In the genomic region with DNA sequence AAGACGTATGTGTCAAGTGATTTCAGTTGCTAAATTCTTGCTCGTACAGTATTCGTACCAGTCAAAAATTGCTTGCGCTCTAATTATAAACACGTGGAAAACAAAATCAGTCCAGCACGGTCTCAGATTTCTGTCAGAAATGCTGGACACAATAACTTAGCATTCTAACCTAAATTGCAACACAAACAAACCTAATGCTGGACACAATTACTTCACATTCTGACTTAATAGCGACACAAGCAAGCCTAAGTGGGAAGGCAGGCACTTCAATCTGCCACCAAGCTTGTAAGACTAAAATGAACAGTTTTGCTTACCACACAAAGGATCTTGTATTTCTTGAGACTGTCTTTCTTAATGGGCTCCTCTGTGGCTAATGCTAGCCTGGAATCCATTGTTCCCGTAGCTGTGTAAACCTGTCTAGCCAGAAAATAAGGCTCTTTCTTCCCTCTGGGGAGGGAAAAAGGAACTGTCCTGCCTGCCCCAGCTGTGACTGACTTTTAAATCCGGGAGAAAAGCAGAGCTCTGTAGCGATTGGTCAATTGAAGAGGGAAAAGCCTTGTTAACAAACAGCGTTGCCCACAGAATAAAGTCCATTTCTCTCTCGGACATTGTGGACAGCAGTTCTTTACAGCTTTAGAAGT, we compare ENCODE assay signal across 9 mouse cellular contexts. TPM values are rescaled to one million over a fixed set of nuclear protein-coding genes. Genes with fewer than 3 reads are reported as not detected.
DNase-seq lines count a peak whose midpoint lies in the region; ATAC-seq lines count a peak whose summit lies in the region.
"Had no signal": no experiment of that assay in that cellular context is flagged by ENCODE, and none has a peak within 500 bp of the region (broad histone marks: within the 10 kb centered on the region; RNA-seq: fewer than 3 reads in every experiment).

No protein-coding gene starts in this region.

- DNase-seq in lung, postnatal 14 days: no peak
- DNase-seq in limb, embryonic 11.5 days (ENCODE audit: low spot score): peak; percentile 40
- DNase-seq in retina, postnatal 1 day: peak; percentile 50
- no peak for DNase-seq in spleen, postnatal 10 days (ENCODE audit: low spot score in 2 of 2)
- DNase-seq in layer of hippocampus, adult 11-12 months (ENCODE audit: low spot score): no peak

- ATAC-seq in lung, embryonic 15.5 days (ENCODE audit: borderline replicate concordance, extremely low read depth, low FRiP score, low TSS enrichment): no peak; the same call in 1 of the 2 replicates
- ATAC-seq in heart, embryonic 16.5 days (replicated peaks; ENCODE audit: extremely low read depth, insufficient read depth, low FRiP score): no peak; the same call in 1 of the 2 replicates
- no peak; the same call in 1 of the 2 replicates for ATAC-seq in limb, embryonic 11.5 days (ENCODE audit: insufficient number of reproducible peaks, low FRiP score, low TSS enrichment, low read depth)
- ATAC-seq in monocyte, adult 5-6 weeks (replicated peaks; ENCODE audit: insufficient number of reproducible peaks, low FRiP score, low TSS enrichment, poor library complexity, severe bottlenecking): no peak

- H3K4me2 ChIP-seq in lung, embryonic 15.5 days: peak overlapping the region; percentile 48
- H3K4me2 ChIP-seq in heart, embryonic 16.5 days (ENCODE audit: low read depth, low read length): peak overlapping the region; percentile 56
- peak overlapping the region; percentile 34 for H3K4me2 ChIP-seq in limb, embryonic 11.5 days (ENCODE audit: low read depth, severe bottlenecking)

- WGBS in lung, embryonic 15.5 days: 10% methylated on average over 12 of the region's 12 CpGs
- 22% methylated on average over 12 of the region's 12 CpGs for WGBS in heart, embryonic 16.5 days
- 24% methylated on average over 12 of the region's 12 CpGs for WGBS in limb, embryonic 11.5 days

- no peaks in the 10 kb centered on the region for H3K36me3 ChIP-seq in lung, embryonic 15.5 days
- H3K36me3 ChIP-seq in heart, embryonic 16.5 days (ENCODE audit: control insufficient read depth, insufficient read depth): no peaks in the 10 kb centered on the region
- no peaks in the 10 kb centered on the region for H3K36me3 ChIP-seq in limb, embryonic 11.5 days (ENCODE audit: control insufficient read depth, insufficient read depth, low read length)

- peaks cover 16% of the 10 kb centered on the region for H3K4me1 ChIP-seq in lung, embryonic 15.5 days
- H3K4me1 ChIP-seq in heart, embryonic 16.5 days (ENCODE audit: control insufficient read depth, insufficient read depth, low read length): peaks cover 3% of the 10 kb centered on the region
- peaks cover 7% of the 10 kb centered on the region for H3K4me1 ChIP-seq in limb, embryonic 11.5 days (ENCODE audit: control insufficient read depth, insufficient read depth, low read length)
- H3K4me1 ChIP-seq: megakaryocyte, embryonic 14.5 days had no signal

- H3K27me3 ChIP-seq in lung, embryonic 15.5 days: no peaks in the 10 kb centered on the region
- no peaks in the 10 kb centered on the region for H3K27me3 ChIP-seq in heart, embryonic 16.5 days (ENCODE audit: control insufficient read depth, insufficient read depth, low read length)
- H3K27me3 ChIP-seq in limb, embryonic 11.5 days (ENCODE audit: control insufficient read depth, insufficient read depth, low read length): no peaks in the 10 kb centered on the region
- H3K27me3 ChIP-seq: megakaryocyte, embryonic 14.5 days had no signal

- no peak overlapping the region for H3K9ac ChIP-seq in lung, embryonic 15.5 days
- H3K9ac ChIP-seq in heart, embryonic 16.5 days (ENCODE audit: low read length): peak overlapping the region; percentile 44
- peak overlapping the region; percentile 2 for H3K9ac ChIP-seq in limb, embryonic 11.5 days (ENCODE audit: low read length)

- peak overlapping the region; percentile 14 for H3K4me3 ChIP-seq in lung, embryonic 15.5 days
- H3K4me3 ChIP-seq in heart, embryonic 16.5 days (ENCODE audit: low read length): peak overlapping the region; percentile 37
- H3K4me3 ChIP-seq in limb, embryonic 11.5 days (ENCODE audit: low read depth, low read length): no peak overlapping the region
- H3K4me3 ChIP-seq: megakaryocyte, embryonic 14.5 days had no signal

- H3K27ac ChIP-seq in lung, embryonic 15.5 days: peak overlapping the region; percentile 31; the same call in 1 of the 2 replicates
- H3K27ac ChIP-seq in heart, embryonic 16.5 days (ENCODE audit: low read length): peak overlapping the region; percentile 15; the same call in 1 of the 2 replicates
- peak overlapping the region; percentile 43; the same call in 1 of the 2 replicates for H3K27ac ChIP-seq in limb, embryonic 11.5 days (replicated peaks; ENCODE audit: low read depth, low read length)

- no peaks in the 10 kb centered on the region for H3K9me3 ChIP-seq in lung, embryonic 15.5 days
- H3K9me3 ChIP-seq in heart, embryonic 16.5 days (replicated peaks; ENCODE audit: control insufficient read depth, low read length): no peaks in the 10 kb centered on the region
- no peaks in the 10 kb centered on the region for H3K9me3 ChIP-seq in limb, embryonic 11.5 days (ENCODE audit: control insufficient read depth, low read length)

RNA-seq across cellular contexts. Expression of gene Enpp3, which starts 6.8 kb away (rescaled TPM):
- 1.9 and 2.0 TPM in 2 replicates for polyA plus RNA-seq in lung, embryonic 15.5 days (2015; fragmentation: Nextera tagmentation; extraction: Ambion mirVana)
- 3.9 and 4.5 TPM in 2 replicates for polyA plus RNA-seq in heart, embryonic 16.5 days (2015; fragmentation: Nextera tagmentation; extraction: Ambion mirVana)
- 9.5 and 10.1 TPM in 2 replicates for polyA plus RNA-seq in limb, embryonic 11.5 days (2014; fragmentation: Nextera tagmentation; extraction: Ambion mirVana)
- total RNA-seq in monocyte, adult 5-6 weeks (2017): not detected in 3 replicates

RNA-seq across cellular contexts. Expression of gene Med23, which starts 34.0 kb away (rescaled TPM):
- 21.0 and 21.9 TPM in 2 replicates for polyA plus RNA-seq in lung, embryonic 15.5 days (2015; fragmentation: Nextera tagmentation; extraction: Ambion mirVana)
- polyA plus RNA-seq in heart, embryonic 16.5 days (2015; fragmentation: Nextera tagmentation; extraction: Ambion mirVana): 11.6 and 12.7 TPM in 2 replicates
- polyA plus RNA-seq in limb, embryonic 11.5 days (2014; fragmentation: Nextera tagmentation; extraction: Ambion mirVana): 34.4 and 37.9 TPM in 2 replicates
- 17.7 to 29.1 TPM (median 22.7 TPM) in 3 replicates for total RNA-seq in monocyte, adult 5-6 weeks (2017)

Comparison
In these comparisons a context has a peak if more than half of its experiments do, and no peak if none do; other contexts are left out.
1. DNase-seq: peak in limb, embryonic 11.5 days (single experiment) and retina, postnatal 1 day (single experiment); none in lung, postnatal 14 days (single experiment), spleen, postnatal 10 days (0 of 2) and layer of hippocampus, adult 11-12 months (single experiment).
2. Peak in every context shown above with its lines, with median percentiles within 50 percentile points of each other: H3K27ac ChIP-seq and H3K4me2 ChIP-seq.